Mouse (Mus musculus) testis, adult 2 months (tissue): ENCODE measurements around the gene Scube1. TPM values are rescaled to one million over a fixed set of nuclear protein-coding genes. Genes with fewer than 3 reads are reported as not detected.

ENCODE experiments used
- H3K27ac ChIP-seq: fragments of 200-500 bp; 2 replicates; pipeline ENCODE4 v1.5.1; 2012; ENCODE audit warnings: low read depth, low read length; ENCODE audit not compliant: control insufficient read depth, insufficient read depth
- H3K27me3 ChIP-seq: fragments of 200-500 bp; 2 replicates; pipeline ENCODE4 v1.6.1; 2012; ENCODE audit warnings: mild to moderate bottlenecking, low read length, moderate library complexity; ENCODE audit not compliant: control insufficient read depth, insufficient read depth
- H3K36me3 ChIP-seq: fragments of 200-500 bp; 2 replicates; pipeline ENCODE4 v1.6.1; 2012; ENCODE audit warnings: mild to moderate bottlenecking, low read length; ENCODE audit not compliant: control insufficient read depth, insufficient read depth
- H3K4me1 ChIP-seq: fragments of 200-500 bp; 2 replicates; pipeline ENCODE4 v1.6.1; 2012; ENCODE audit warnings: low read length; ENCODE audit not compliant: control insufficient read depth, insufficient read depth
- H3K4me3 ChIP-seq: fragments of 200-500 bp; 2 replicates; pipeline ENCODE4 v1.5.1; 2012; ENCODE audit warnings: low read depth, mild to moderate bottlenecking, low read length, moderate library complexity, mixed read lengths; ENCODE audit not compliant: control insufficient read depth
- CTCF ChIP-seq: fragments of 200-500 bp; IDR thresholded peaks from 2 replicates; pipeline ENCODE4 v1.5.1; 2012; ENCODE audit warnings: low read depth, mild to moderate bottlenecking, inconsistent platforms, low read length, moderate library complexity; ENCODE audit not compliant: control insufficient read depth, insufficient read depth, insufficient replicate concordance
- POLR2A ChIP-seq: fragments of 200-500 bp; IDR thresholded peaks from 2 replicates; pipeline ENCODE4 v1.6.1; 2012; ENCODE audit warnings: low read depth, mild to moderate bottlenecking, inconsistent platforms, low read length, moderate library complexity; ENCODE audit not compliant: control insufficient read depth
- polyA plus RNA-seq: library from polyadenylated mRNA; depleted of rRNA; stranded (reverse); fragments of >200 nt; gene quantifications from 2 replicates; pipeline ENCODE4 v1.2.3, GENCODE M21; 2012

The Scube1 gene
- polyA plus RNA-seq, 1 experiment = 1.4 TPM

GRCm38 (mm10) chr15:83583419-83584156 is 141.2 kb downstream of the Scube1 start:
- TF ChIP-seq CTCF (peak; percentile 48; the same call in 1 of the 2 replicates), POLR2A (no peak)
- Histone ChIP-seq H3K36me3 (no peaks in the 10 kb centered on the region), H3K4me1 (no peaks in the 10 kb centered on the region; the same call in 1 of the 2 replicates), H3K27ac (no peak overlapping the region), H3K4me3 (no peak overlapping the region), H3K27me3 (no peaks in the 10 kb centered on the region)

- H3K4me1 ChIP-seq = no peaks in the 10 kb centered on the region; the same call in 1 of the 2 replicates
- TF ChIP-seq CTCF (no peak), POLR2A (no peak)
- H3K36me3 ChIP-seq = no peaks in the 10 kb centered on the region
- no peak overlapping the region for H3K27ac ChIP-seq
- H3K27me3 ChIP-seq = no peaks in the 10 kb centered on the region
- no peak overlapping the region for H3K4me3 ChIP-seq
Measured at GRCm38 (mm10) chr15:83582931-83583330, 141.9 kb downstream of the Scube1 start.

- no peaks in the 10 kb centered on the region for H3K36me3 ChIP-seq
- TF ChIP-seq POLR2A = no peak
- TF ChIP-seq CTCF = no peak
Measured at GRCm38 (mm10) chr15:83576651-83577050, 148.2 kb downstream of the Scube1 start.

GRCm38 (mm10) chr15:83575543-83575942 is 149.3 kb downstream of the Scube1 start:
- TF ChIP-seq CTCF (no peak), POLR2A (no peak)
- Histone ChIP-seq H3K27ac (no peak overlapping the region), H3K4me3 (no peak overlapping the region), H3K4me1 (no peaks in the 10 kb centered on the region; the same call in 1 of the 2 replicates), H3K27me3 (no peaks in the 10 kb centered on the region), H3K36me3 (no peaks in the 10 kb centered on the region)

More at GRCm38 (mm10) chr15:83576651-83577050, 148.2 kb downstream of the Scube1 start:
- no peak overlapping the region for H3K27ac ChIP-seq
- no peaks in the 10 kb centered on the region; the same call in 1 of the 2 replicates for H3K4me1 ChIP-seq
- H3K27me3 ChIP-seq = no peaks in the 10 kb centered on the region
- no peak overlapping the region for H3K4me3 ChIP-seq

GRCm38 (mm10) chr15:83574731-83575351 is 150.0 kb downstream of the Scube1 start:
- Histone ChIP-seq H3K36me3 (no peaks in the 10 kb centered on the region), H3K27ac (no peak overlapping the region), H3K27me3 (no peaks in the 10 kb centered on the region), H3K4me1 (no peaks in the 10 kb centered on the region; the same call in 1 of the 2 replicates), H3K4me3 (no peak overlapping the region)
- TF ChIP-seq CTCF (no peak), POLR2A (no peak)

- TF ChIP-seq POLR2A = no peak
- no peak for TF ChIP-seq CTCF
- H3K27me3 ChIP-seq = no peaks in the 10 kb centered on the region
- H3K4me3 ChIP-seq = no peak overlapping the region
- no peaks in the 10 kb centered on the region for H3K36me3 ChIP-seq
- no peak overlapping the region for H3K27ac ChIP-seq
- H3K4me1 ChIP-seq = no peaks in the 10 kb centered on the region; the same call in 1 of the 2 replicates
Measured at GRCm38 (mm10) chr15:83573606-83574005, 151.2 kb downstream of the Scube1 start.

GRCm38 (mm10) chr15:83572132-83572531 is 152.7 kb downstream of the Scube1 start:
- Histone ChIP-seq H3K36me3 (no peaks in the 10 kb centered on the region), H3K4me1 (no peaks in the 10 kb centered on the region; the same call in 1 of the 2 replicates), H3K27ac (no peak overlapping the region), H3K27me3 (no peaks in the 10 kb centered on the region), H3K4me3 (no peak overlapping the region)
- TF ChIP-seq CTCF (no peak), POLR2A (no peak)
